Mouse (Mus musculus) heart, postnatal 14 days (tissue): Measurements from ENCODE around the gene Fbh1. TPM values are rescaled to one million over a fixed set of nuclear protein-coding genes. Genes with fewer than 3 reads are reported as not detected.
"Not testable (repeated sequence)": the region's sequence is repeated elsewhere in the genome, so short reads cannot be mapped to it uniquely, and the experiment has no call there.

ENCODE experiments used
- DNase-seq, 2 experiments: peaks; one replicate each; pipeline ENCODE4 v3.0.0; 2021 to 2022
- intact Hi-C: fragments of 180-260 bp; cut with DNase I; formaldehyde crosslinking; loops from one replicate; pipeline ENCODE4 v1.15.1; 2025
- total RNA-seq, 2 experiments: library from RNA; stranded (reverse); gene quantifications; 2 replicates each; pipeline ENCODE4 v1.2.3; 2021

Gene Fbh1
- total RNA-seq, 2 experiments from 2014 or later: 72.5 to 84.1 TPM

DNA sequence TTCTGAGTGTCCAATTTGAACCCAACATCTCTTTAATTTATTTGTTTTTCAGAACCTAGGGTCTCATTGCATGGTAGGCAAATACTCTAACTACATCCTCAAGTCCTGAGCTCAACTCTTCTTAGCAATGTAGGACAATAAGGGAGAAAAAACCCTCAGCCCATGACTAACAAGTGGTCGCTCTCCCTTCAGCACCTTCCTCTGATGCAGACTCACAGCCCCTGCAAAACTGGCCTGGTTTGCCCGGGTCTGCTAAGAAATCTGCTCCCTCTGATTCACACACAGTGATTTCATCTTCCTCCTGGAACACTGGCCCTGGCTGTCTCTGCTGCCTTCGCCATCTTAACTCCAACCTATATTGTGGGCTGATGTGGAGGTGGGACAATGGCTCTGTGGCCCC is 48.3 kb downstream of the Fbh1 start:
- no peak for DNase-seq
- intact Hi-C loops: no loop called here

DNA sequence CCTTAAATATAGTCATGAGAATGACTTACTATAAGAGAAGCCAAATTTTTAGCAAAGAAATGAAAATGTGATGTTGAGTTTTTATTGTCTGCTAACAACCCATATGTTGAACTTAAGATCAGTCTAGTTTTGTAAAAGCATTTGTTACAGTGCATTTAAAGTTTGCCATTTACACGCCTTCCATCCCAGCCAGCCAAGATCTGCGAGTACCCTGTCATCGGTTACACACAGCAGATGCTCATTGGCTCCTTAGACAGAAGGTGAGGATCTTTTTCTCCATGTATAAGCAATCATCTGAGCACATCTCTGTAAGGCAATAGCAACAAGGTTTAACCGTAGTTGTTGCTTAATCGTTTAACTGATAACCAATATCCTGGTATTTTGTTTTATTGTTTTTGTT is 49.8 kb downstream of the Fbh1 start:
- intact Hi-C loops: no loop called here
- DNase-seq: no peak

DNA sequence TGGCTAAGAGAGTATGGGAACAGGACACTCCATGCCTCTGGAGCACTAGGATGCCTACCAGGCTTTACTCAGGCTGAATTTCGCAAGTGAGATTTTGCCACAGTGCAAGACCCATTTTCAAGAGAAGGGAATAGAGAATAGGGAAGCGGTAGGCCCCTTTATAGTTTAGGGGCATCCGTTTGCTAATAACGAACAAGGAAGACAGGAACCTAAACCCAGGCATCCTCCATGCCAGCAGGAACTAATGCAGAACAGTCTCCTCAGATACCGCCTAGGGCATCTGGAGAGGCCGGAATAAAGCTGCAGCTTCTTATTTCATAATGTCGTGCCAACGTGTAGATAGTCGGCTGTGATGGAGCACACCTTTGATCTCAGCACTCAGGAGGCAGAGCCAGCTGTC is 54.8 kb downstream of the Fbh1 start:
- intact Hi-C loops: no loop called here
- no peak for DNase-seq

DNA sequence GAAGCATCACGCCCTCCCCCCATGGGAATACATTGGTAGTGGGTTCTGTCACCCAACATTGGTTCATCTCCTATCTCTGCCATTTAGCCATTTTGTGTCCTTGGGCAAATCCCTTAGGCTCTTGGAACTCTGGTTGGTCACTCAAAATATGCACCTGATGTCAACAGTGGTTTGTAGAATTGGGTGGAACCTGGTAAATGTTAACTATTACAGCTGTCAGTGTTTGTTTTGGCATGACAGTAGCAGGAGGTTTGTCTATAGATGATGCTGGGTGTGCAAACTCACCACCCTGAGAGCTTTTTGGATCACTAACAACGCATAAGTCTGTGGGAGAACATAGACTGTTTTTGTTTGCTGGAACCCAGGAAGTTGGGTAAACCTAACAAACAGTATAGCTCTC is 58.8 kb downstream of the Fbh1 start:
- no peak for DNase-seq
- intact Hi-C loops: no loop called here

DNA sequence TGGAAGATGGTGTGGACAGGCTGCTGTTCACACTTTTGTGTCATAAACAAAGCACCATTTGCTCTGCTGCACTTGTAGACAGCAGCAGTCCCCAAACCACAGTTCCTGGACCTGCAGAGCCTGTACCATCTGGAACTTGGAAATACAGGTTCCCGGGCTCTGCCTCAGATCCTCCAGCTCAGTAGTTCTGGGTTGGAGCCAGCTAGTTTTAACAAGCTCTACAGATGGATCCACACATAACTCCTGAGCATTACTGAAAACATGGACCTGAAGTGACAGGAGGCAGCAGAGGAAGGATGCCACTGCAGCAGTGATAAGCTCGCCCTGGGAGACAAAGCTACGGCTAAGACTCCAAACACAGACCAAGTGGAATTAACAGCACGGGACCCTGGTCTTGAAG is 62.8 kb downstream of the Fbh1 start:
- intact Hi-C loops: no loop called here
- DNase-seq: no peak

DNA sequence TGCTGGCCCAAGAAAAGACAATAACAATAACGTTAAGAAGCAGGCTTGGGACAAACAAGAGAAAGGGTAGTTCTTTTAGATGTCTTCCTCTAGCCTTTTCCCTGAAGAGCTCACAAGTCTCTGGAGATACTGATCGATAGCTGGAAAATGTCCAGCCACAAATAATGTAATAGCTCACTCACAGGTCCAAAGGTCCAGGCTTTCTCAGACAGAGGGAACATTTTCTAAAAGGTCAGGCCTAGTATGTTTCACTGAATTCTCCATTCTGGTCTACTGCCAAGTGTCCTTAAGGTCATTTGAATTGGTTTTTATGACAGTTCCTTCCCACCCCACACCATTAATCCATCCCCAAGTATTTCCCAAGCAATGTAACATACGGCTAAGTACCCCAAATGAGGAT is 64.4 kb downstream of the Fbh1 start:
- no peak for DNase-seq
- intact Hi-C loops: no loop called here

DNA sequence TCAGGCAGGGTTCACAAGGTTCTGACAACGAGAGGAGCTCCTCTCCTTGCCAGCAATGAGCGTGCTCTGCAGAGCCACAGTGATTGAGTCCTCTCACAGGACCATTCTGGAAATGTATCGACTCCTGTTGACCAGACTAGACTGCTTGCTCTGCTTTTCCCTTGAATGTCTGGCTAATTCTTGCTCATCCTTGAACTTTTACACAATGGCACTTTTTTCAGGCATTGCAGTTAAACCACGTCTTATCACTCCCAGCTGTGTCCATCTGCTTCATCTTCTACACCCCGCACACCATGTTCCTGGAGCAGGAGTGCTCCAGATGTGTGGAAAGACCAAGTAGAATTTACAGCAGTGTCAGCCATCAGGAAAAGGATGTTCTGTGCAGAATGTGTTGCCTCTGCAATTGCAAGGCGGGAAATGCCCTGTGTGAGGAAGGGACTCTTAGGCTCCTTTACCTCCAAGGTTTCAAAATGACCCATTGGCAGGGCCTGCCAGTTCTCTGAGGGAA is 64.8 kb downstream of the Fbh1 start:
- intact Hi-C loops: no loop called here
- DNase-seq: peak in 1 of 2 experiments; percentile 8

DNA sequence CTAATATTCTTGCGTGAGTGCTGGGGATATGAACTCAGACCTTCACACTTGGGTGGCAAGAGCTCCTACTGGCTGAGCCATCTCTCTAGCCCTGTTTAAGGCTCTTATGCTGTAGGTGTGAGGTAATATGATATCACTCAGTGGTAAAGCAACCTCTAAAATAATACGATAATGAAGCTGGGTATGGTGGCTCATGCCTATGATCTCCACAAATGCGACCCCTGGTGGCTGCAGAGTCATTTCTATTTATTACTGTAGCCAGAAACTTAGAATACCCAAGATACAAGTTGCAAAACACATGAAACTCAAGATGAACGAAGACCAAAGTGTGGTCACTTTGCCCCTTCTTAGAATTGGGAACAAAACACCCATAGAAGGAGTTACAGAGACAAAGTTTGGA is 67.3 kb downstream of the Fbh1 start:
- DNase-seq: peak; percentile 26 to 43
- intact Hi-C loops: not testable (repeated sequence)

DNA sequence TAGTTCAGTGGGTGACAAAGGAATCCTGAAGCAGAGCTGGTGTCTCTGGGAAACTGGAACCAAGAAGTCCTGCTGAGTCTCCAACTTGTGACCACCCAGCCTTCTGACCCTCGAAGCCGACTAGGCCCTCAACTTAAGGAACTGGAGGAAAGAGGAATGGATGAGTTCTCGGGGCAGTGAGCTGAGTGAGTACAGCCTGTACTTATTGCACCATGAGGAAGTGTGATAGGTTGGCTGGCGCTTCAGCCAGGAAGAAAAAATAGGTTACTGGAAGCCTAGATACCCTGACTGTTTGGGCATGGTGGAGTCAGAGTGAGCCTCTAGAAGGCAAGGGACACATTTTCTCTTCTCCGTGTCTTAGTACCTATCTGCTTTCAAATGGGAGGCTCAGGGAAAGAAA is 68.8 kb downstream of the Fbh1 start:
- intact Hi-C loops: loop anchor here (5.0 kb wide), 2 partner anchors 69 to 106 kb away; partner anchors contain the start of genes Ankrd16, Fbh1 and Rbm17
- DNase-seq: no peak

DNA sequence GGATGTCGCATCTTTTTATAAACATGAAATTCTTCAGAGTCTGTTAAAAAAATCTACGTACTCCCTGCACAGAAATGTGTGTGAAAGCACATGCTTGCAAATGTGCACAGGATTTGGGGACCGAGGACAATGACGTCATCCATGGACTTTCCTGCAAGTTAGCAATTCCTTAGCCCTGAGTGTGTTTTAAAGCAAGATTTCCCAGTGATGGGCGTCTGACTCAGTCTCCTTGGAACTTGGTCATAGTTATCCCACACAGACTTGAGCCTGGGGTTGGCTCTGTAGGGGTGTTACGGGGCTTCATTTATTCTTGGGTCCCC is 70.7 kb downstream of the Fbh1 start:
- no peak for DNase-seq
- intact Hi-C loops: loop anchor here (5.0 kb wide), 2 partner anchors 71 to 104 kb away; partner anchors contain the start of genes Ankrd16, Fbh1 and Rbm17

DNA sequence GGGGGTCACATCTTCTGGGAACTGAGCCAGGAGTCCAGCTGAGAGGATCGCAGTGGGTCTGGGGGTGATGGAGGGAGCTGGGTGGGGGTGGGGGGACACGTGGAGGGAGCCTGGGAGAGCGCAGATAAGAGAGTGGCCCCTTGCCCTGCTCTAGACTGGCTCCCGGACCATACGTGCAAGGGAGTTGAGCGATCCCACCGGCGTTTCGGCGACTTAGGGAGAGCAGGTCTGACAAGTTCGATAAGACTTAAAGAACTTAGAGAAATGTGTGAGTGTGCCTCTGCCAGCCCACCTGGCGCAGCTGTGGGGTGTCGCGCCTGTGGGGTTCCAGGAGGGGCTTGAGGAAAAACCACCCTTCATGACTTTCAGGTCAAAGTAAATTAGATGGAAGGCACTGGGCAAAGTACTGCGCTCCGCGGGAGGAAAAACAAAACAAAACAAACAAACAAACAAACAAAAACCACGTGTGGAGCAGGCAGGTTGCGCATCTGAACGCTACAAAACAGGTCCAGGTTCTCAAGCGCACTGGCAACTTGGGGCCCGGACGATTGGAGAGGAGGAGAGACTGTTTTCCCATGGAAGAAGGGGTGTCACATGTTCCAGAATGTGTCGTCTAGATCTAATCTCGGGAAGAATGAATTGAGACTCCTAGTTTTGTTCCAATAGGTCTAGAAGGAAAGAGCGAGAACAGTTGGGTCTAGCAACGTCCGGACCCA is 71.2 kb downstream of the Fbh1 start:
- intact Hi-C loops: loop anchor here (5.0 kb wide), 2 partner anchors 71 to 104 kb away; partner anchors contain the start of genes Ankrd16, Fbh1 and Rbm17
- DNase-seq: no peak

DNA sequence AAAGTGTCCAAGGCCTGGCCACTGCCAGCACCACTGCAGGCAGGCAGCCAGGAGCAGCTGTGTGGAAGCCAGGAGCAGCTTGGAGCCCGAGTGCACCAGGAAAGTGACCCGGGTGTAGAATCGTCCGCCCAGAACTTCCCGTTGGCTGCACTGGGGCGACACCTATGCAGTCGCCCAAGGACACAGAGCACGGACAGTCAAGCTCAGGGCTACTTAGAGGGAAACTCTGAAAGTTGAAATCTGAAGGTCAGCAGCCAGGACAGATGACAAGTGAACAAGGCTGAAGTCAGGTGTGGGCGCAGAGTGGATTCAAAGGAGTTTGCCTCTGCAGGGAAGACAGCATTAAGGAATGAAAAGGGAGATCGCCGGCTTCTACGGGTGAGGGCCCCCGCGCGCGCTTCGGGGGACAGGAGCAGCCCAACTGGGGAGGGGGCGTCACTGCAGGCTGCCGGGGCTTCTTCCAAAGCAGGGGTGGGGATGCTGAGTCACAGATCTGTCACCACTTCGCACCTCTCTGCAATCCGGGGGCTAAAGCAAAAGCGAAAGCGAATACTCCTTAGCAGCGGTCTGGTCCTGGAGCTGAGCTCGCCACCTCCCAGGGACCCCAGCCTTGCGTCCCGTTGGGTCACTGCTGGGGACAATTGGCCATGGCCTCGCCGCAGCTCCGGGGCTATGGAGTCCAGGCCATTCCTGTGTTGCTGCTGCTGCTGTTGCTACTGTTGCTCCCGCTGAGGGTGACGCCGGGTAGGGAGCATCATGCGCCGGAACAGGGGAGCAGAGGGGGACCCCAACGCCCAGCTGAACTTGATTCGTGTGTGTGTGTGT is 72.0 kb downstream of the Fbh1 start, which contains the start of gene Il15ra:
Il15ra (plus strand) TSS at position 90 of the 825 bp plus-strand sequence.
- peak; percentile 83 to 90 for DNase-seq
- intact Hi-C loops: loop anchor here (5.0 kb wide), 2 partner anchors 72 to 103 kb away; partner anchors contain the start of genes Ankrd16, Fbh1 and Rbm17

DNA sequence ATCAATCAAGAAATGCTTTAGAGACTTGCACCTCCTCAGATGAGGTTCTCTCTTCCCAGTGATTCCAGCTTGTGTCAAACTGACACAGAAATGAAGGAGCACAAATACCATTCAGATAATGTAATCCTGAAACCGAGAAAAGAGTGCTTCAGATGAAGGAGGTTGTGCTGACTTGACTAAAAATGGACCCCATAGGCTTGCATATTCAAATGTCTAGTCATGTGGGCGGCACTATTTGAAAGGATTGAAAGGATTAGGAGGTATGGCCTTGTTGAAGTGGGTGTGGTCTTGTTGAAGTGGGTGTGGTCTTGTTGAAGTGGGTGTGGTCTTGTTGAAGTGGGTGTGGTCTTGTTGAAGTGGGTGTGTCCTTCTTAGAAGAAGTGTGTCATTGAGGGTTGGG is 77.5 kb downstream of the Fbh1 start:
- DNase-seq: no peak

DNA sequence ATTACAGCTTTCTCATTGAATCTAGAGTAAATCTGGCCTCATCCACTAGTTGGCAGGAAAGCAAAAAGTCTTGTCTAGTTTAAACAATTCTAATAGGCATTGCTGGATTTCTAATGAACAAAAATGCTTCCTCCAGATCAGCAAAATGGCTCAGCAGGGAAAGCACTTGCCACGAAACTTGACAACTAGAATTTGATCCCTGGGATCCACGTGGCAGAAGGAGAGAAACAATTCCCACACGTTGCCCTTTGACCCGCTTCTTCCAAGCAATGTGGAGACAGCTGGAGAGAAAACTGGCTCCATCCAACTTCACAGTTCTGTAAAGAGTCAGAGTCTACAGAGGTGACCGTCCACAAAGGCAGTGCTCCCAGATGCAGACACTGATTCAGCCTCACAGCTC is 78.4 kb downstream of the Fbh1 start:
- intact Hi-C loops: no loop called here
- DNase-seq: no peak

More for the DNA sequence above, 77.5 kb downstream of the Fbh1 start:
- intact Hi-C loops: no loop called here

DNA sequence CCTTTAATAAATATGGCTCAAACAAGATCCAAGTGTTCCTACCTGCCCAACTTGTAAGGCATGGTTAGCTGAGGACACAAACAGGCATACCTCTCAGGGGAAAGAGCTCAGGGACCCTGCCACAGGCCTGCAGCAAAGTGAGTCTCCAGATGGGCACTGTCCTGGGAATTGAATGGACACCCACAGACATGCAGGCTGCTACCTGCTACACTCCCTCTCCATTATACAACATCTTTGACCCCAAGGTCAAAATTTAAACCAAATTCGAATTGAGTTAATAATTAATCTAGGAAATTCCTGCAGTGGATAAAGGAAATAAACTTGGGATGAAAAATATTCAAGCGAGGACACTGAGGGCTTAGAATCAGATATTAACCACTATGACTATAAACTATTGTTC is 81.5 kb downstream of the Fbh1 start:
- DNase-seq: no peak
- intact Hi-C loops: no loop called here

DNA sequence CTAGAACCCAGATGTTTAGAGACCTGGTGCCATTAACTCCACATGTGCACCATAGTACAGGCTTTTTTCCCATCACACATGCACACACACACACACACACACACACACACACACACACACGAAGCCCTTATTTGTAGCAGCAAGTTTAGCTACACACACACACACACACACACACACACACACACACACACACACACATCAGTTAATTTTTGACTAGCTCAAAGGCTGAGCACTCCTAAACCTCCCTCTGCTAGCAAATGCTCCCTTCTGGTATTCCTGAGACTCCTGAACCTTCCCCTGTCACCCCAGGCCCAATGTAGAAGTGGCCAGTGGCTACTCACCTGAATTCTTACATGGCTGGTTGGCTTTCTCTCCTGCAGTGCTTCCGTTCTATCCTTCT is 83.3 kb downstream of the Fbh1 start:
- no peak for DNase-seq
- intact Hi-C loops: no loop called here

DNA sequence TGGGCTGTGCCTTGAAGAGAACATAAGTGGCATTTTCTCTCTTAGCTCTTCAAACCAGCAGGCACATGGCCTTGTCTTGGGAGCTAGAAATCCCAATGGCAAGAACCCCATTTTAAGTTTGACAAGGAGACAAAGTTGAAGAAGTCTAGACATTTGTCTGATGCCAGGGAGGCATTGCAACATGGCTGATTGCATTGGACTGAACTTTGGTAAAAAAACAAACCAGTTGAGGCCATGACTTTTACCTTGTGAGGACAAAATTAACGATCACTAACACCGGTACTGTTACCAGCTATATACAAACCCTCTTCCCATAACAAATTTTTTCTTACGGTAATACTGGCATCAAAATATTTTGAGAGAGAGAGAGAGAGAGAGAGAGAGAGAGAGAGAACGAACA is 84.0 kb downstream of the Fbh1 start:
- no peak for DNase-seq

More for the DNA sequence above, 84.0 kb downstream of the Fbh1 start:
- intact Hi-C loops: no loop called here
